Mouse (Mus musculus) brain, embryonic 14.5 days (tissue): Measurements from ENCODE around the gene Bap1.

Source experiments
- CTCF ChIP-seq: fragments of 200-500 bp; IDR thresholded peaks from 2 replicates; pipeline ENCODE4 v1.5.1; 2012; ENCODE audit warnings: inconsistent platforms, mild to moderate bottlenecking, moderate library complexity, borderline replicate concordance; ENCODE audit not compliant: insufficient read depth, insufficient read length; ENCODE audit errors: extremely low read depth
- POLR2A ChIP-seq: fragments of 200-500 bp; IDR thresholded peaks from 2 replicates; pipeline ENCODE4 v1.6.1; 2012; ENCODE audit warnings: mild to moderate bottlenecking, inconsistent platforms, borderline replicate concordance; ENCODE audit not compliant: poor library complexity, insufficient read depth, insufficient read length, severe bottlenecking; ENCODE audit errors: extremely low read depth

DNA sequence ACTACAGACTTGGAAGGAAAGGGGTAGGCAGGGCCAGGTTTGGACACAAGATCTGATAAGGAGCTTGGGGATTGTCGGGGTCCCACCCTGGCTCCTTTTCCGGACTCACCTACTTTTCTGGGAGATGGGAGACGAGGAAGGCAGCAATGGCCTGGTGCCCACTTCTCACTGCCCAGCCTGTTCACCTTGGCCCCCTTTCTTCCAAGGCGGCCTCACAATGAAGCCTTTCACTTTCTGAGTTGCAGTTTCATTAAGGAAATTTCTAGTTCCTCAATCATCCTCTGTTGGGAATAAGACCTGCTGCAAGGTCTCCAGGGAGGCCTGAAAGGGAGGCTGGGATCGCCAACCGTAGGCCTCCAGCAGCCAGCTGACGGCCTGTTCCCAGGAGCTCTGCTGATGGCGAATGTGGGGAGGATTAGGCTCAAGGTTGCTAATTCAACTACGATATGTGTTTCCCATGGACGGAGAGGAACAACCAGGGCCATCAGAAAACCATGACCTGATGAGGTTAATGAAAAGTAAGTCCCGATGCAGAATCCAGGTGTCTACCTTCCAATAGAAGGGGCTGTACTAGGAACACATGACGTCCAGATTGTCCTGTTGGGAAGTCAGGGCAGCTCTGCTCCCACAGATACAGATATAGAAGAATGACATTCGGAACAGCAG is 18.7 kb upstream of the Bap1 start:
- TF ChIP-seq POLR2A (no peak), CTCF (no peak)
